Mouse (Mus musculus): ENCODE data around the gene Hpca. TPM values are rescaled to one million over a fixed set of nuclear protein-coding genes. Genes with fewer than 3 reads are reported as not detected.

The Hpca gene
- polyA plus RNA-seq, 1 experiment from 2014 or later: 4.9 TPM

DNA sequence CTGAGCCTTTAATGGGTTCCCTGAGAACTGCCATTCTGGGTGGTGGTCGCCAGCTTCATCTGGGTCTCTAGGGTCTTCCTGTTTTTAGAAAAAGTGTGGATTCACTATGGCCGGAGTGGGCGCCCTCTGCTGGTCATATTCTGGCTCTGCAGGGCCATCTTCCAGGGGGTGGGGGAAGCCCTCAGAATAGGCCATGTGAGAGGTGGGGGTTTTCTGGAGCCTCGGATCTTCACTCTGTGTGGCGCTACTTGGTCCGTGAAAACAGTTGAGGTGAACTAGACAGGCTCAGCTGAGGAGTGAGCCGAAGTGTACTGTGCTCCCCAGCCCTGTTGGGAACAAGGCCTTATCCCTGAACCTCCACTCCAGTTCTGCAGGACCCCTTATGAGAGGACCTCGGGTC, 8.3 kb upstream of the Hpca start:
- Histone ChIP-seq H3K9me3 (ENCODE audit: control insufficient read depth, low read length) (no peaks in the 10 kb centered on the region), H3K9ac (ENCODE audit: low read depth, low read length) (peak overlapping the region; percentile 48; the same call in 1 of the 2 replicates), H3K4me3 (ENCODE audit: low read depth, low read length) (peak overlapping the region; percentile 38), H3K4me2 (ENCODE audit: low read depth, low read length) (peak overlapping the region; percentile 55), H3K27ac (replicated peaks; ENCODE audit: low read depth, low read length) (peak overlapping the region; percentile 39), H3K4me1 (ENCODE audit: control insufficient read depth, insufficient read depth, low read length) (peaks cover 19% of the 10 kb centered on the region), H3K27me3 (replicated peaks; ENCODE audit: control insufficient read depth, insufficient read depth, low read length) (peaks cover 7% of the 10 kb centered on the region), H3K36me3 (ENCODE audit: control insufficient read depth, insufficient read depth, low read length) (no peaks in the 10 kb centered on the region)
- WGBS: 5% methylated on average over 8 of the region's 8 CpGs
- no peak for DNase-seq (ENCODE audit: low spot score)
- peak; percentile 30; the same call in 1 of the 2 replicates for ATAC-seq (ENCODE audit: low read depth)

DNA sequence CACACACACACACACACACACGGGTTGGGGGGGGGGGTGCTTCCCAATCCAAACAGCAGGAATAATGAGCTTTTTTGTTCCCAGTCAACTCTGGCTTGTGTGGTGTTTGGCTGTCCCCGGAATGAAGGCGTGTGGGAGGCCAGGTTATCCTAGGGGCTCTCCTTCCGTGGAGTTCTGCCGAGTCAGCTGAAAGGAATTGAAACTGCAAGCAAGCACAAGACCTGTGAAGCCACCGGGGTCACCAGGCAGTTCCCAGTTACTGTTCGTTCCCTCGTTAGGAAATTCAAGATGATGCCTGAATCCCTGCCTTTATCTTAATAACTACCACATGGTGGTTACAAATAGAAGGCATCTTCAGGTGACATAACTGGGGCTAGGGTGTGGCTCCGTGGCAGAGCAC, 7.6 kb upstream of the Hpca start:
- Histone ChIP-seq H3K27me3 (replicated peaks; ENCODE audit: control insufficient read depth, insufficient read depth, low read length) (peaks cover 7% of the 10 kb centered on the region), H3K27ac (replicated peaks; ENCODE audit: low read depth, low read length) (no peak overlapping the region), H3K9me3 (ENCODE audit: control insufficient read depth, low read length) (no peaks in the 10 kb centered on the region), H3K36me3 (ENCODE audit: control insufficient read depth, insufficient read depth, low read length) (no peaks in the 10 kb centered on the region), H3K4me2 (ENCODE audit: low read depth, low read length) (no peak overlapping the region), H3K4me3 (ENCODE audit: low read depth, low read length) (no peak overlapping the region), H3K9ac (ENCODE audit: low read depth, low read length) (no peak overlapping the region), H3K4me1 (ENCODE audit: control insufficient read depth, insufficient read depth, low read length) (peaks cover 19% of the 10 kb centered on the region)
- DNase-seq (ENCODE audit: low spot score) (no peak), ATAC-seq (ENCODE audit: low read depth) (no peak)
- WGBS: 16% methylated on average over 8 of the region's 9 CpGs

DNA sequence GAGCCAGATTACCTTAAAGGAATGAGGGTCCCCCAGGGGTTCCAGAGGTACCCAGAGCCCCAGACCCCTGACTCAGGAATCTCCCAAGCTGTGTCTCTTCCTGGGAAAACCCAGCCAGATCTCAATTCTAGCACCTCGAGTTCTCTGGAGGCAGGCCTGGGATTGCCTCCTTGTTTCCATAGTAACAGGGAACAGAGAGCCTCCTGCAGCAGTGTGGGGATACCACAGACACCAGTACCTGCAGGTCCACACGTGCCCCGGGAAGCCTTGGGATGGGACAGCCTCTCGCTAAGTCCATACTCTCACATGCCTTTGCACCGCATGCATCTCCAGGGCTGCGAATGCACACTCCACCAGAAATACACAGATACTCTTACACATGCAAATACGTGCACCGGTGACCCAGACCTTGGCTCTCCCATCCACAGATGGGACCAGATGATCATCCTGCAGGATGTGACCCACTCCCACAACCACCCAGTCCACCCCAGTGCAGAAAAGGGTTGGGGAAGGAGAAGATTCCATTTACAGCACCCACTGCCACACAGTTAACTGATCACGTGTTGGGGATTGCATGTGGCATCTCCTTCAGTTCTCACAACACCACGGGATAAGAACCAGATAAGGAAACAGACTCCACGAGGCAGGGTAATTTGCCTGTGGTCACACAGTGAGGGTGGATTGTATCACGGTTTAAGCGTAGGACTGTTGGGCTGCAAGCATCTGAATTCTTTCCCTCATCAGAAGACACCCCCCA, 6.9 kb upstream of the Hpca start:
- H3K36me3 ChIP-seq (ENCODE audit: control insufficient read depth, insufficient read depth, low read length): no peaks in the 10 kb centered on the region
- H3K9me3 ChIP-seq (ENCODE audit: control insufficient read depth, low read length): no peaks in the 10 kb centered on the region
- peak; percentile 31; the same call in 1 of the 2 replicates for ATAC-seq (ENCODE audit: low read depth)
- H3K4me2 ChIP-seq (ENCODE audit: low read depth, low read length): no peak overlapping the region
- no peak overlapping the region for H3K9ac ChIP-seq (ENCODE audit: low read depth, low read length)
- peaks cover 19% of the 10 kb centered on the region for H3K4me1 ChIP-seq (ENCODE audit: control insufficient read depth, insufficient read depth, low read length)
- WGBS: 53% methylated on average over 13 of the region's 13 CpGs
- no peak overlapping the region for H3K27ac ChIP-seq (replicated peaks; ENCODE audit: low read depth, low read length)
- no peak overlapping the region for H3K4me3 ChIP-seq (ENCODE audit: low read depth, low read length)
- DNase-seq (ENCODE audit: low spot score): no peak
- peaks cover 13% of the 10 kb centered on the region for H3K27me3 ChIP-seq (replicated peaks; ENCODE audit: control insufficient read depth, insufficient read depth, low read length)

DNA sequence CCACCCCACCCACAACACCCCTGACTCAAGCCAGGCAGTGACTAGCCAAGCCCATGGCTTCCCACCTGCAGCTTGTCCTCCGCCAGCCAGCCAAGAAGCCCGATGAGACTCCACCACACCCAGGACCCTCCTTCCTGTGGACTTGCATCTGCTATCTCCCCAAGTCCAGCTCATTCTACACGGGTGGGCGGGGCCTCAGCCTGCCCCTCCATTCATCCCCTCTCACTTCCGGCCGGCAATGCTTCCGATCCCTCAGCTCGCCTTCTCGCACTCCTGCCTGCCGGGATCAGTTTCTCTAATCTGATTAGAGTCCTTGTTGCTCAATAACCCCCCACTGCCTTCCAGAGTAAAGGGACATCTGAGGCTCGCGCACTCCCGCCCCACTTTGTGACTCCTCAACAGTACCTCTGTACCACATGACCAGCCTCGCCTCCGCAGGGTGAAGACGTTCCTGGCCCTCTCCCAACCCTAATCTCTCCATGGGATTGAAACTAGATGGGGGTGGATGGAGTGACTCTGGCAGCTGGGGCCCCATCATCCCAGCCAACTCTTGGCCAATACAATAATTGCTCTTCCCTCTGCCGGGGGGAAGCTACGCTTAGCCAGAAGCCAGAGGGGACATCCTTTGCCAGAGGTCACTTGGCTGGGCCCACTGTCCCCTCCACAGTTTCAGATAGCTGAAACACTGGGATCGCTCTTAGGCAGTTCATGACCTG, 4.1 kb upstream of the Hpca start:
- DNase-seq (ENCODE audit: low spot score) (no peak), ATAC-seq (ENCODE audit: low read depth) (no peak)
- H3K9me3 ChIP-seq (ENCODE audit: control insufficient read depth, low read length): no peaks in the 10 kb centered on the region
- H3K27me3 ChIP-seq (replicated peaks; ENCODE audit: control insufficient read depth, insufficient read depth, low read length): peaks cover 36% of the 10 kb centered on the region
- 15% methylated on average over 19 of the region's 19 CpGs for WGBS
- peaks cover 26% of the 10 kb centered on the region for H3K4me1 ChIP-seq (ENCODE audit: control insufficient read depth, insufficient read depth, low read length)
- no peak overlapping the region; the same call in 1 of the 2 replicates for H3K4me3 ChIP-seq (ENCODE audit: low read depth, low read length)
- H3K9ac ChIP-seq (ENCODE audit: low read depth, low read length): no peak overlapping the region
- peak overlapping the region; percentile 32 for H3K4me2 ChIP-seq (ENCODE audit: low read depth, low read length)
- H3K36me3 ChIP-seq (ENCODE audit: control insufficient read depth, insufficient read depth, low read length): no peaks in the 10 kb centered on the region
- no peak overlapping the region for H3K27ac ChIP-seq (replicated peaks; ENCODE audit: low read depth, low read length)

DNA sequence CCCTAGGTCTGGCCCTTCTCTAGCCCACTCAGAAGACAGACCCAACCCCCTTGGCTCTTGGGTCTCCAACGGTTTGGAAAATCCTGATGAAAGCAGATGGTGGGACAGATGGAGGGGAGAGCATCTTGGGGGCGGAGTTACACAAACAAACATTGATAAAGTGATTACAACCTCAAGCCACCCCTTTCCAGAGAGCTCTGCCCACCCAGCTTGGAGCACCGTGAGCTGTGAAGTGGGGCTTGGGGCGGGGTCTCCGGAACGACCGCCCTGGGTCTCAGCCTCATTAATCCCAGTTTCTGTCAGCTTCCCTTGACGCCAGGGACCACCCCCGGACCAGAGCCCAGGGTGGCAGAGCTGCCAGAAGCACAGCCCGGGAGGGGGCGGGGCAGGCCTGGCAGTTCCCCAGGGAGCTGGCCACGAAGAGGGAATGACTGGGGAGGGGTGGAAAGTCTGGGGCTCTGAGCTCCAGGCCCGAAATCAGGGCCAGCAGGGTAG, 2.9 kb upstream of the Hpca start:
- peaks cover 44% of the 10 kb centered on the region for H3K27me3 ChIP-seq (replicated peaks; ENCODE audit: control insufficient read depth, insufficient read depth, low read length)

DNA sequence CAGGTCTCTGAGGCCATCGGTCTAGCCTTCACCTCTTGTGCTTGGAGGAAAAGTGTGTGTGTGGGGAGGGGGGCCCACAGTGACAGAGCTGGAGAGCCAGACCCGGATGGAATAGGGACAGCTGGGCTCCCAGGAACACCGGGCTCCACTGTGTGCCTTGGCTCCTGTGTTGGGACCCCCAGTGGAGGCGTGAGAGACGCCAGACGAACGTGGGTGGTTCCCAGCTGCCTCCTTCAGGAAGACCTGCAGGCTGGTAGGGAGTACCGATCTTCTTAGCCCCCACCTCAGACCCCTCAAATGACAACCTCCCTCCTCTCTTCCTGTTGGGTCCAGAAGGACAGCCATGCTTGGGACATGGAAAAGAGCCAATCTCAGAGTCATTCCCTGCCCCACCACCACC, 883 bp upstream of the Hpca start:
- ATAC-seq (ENCODE audit: low read depth) (no peak), DNase-seq (ENCODE audit: low spot score) (no peak)
- no peak overlapping the region for H3K27ac ChIP-seq (replicated peaks; ENCODE audit: low read depth, low read length)
- no peaks in the 10 kb centered on the region for H3K36me3 ChIP-seq (ENCODE audit: control insufficient read depth, insufficient read depth, low read length)
- peaks cover 44% of the 10 kb centered on the region for H3K27me3 ChIP-seq (replicated peaks; ENCODE audit: control insufficient read depth, insufficient read depth, low read length)
- 45% methylated on average over 5 of the region's 8 CpGs for WGBS
- H3K9ac ChIP-seq (ENCODE audit: low read depth, low read length): no peak overlapping the region
- no peaks in the 10 kb centered on the region for H3K9me3 ChIP-seq (ENCODE audit: control insufficient read depth, low read length)
- H3K4me1 ChIP-seq (ENCODE audit: control insufficient read depth, insufficient read depth, low read length): peaks cover 17% of the 10 kb centered on the region; the same call in 1 of the 2 replicates
- no peak overlapping the region for H3K4me3 ChIP-seq (ENCODE audit: low read depth, low read length)
- no peak overlapping the region for H3K4me2 ChIP-seq (ENCODE audit: low read depth, low read length)

More for the DNA sequence above, 2.9 kb upstream of the Hpca start:
- no peak for DNase-seq (ENCODE audit: low spot score)
- H3K36me3 ChIP-seq (ENCODE audit: control insufficient read depth, insufficient read depth, low read length): no peaks in the 10 kb centered on the region
- H3K27ac ChIP-seq (replicated peaks; ENCODE audit: low read depth, low read length): no peak overlapping the region
- ATAC-seq (ENCODE audit: low read depth): no peak
- H3K4me1 ChIP-seq (ENCODE audit: control insufficient read depth, insufficient read depth, low read length): peaks cover 19% of the 10 kb centered on the region; the same call in 1 of the 2 replicates
- WGBS: 2% methylated on average over 13 of the region's 13 CpGs
- no peak overlapping the region for H3K9ac ChIP-seq (ENCODE audit: low read depth, low read length)
- no peak overlapping the region for H3K4me3 ChIP-seq (ENCODE audit: low read depth, low read length)
- no peaks in the 10 kb centered on the region for H3K9me3 ChIP-seq (ENCODE audit: control insufficient read depth, low read length)
- peak overlapping the region; percentile 23; the same call in 1 of the 2 replicates for H3K4me2 ChIP-seq (ENCODE audit: low read depth, low read length)

DNA sequence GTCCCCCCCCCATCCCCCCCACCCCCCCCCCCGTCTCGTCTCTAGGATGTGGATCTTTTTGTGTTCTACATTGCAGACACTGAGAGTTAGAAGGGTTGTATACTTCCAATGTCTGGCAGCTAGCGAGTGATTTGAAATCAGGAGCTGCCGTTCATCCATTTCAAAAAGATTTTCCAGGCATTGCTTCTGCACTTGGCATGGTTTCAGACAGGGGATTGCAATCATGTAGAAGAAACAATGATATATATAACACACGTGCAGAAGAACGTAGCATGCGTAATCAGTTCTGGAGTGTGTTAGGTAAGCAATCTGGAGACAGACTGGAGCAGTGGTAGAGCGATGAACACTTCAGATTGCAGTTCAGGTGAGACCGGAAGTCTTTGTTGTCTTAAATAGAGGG, 271 bp upstream of the Hpca start:
- 23% methylated on average over 9 of the region's 9 CpGs for WGBS
- peaks cover 17% of the 10 kb centered on the region; the same call in 1 of the 2 replicates for H3K4me1 ChIP-seq (ENCODE audit: control insufficient read depth, insufficient read depth, low read length)
- H3K4me3 ChIP-seq (ENCODE audit: low read depth, low read length): no peak overlapping the region
- no peak overlapping the region for H3K4me2 ChIP-seq (ENCODE audit: low read depth, low read length)
- no peak overlapping the region for H3K9ac ChIP-seq (ENCODE audit: low read depth, low read length)
- no peak for ATAC-seq (ENCODE audit: low read depth)
- H3K36me3 ChIP-seq (ENCODE audit: control insufficient read depth, insufficient read depth, low read length): no peaks in the 10 kb centered on the region
- no peak overlapping the region for H3K27ac ChIP-seq (replicated peaks; ENCODE audit: low read depth, low read length)
- no peaks in the 10 kb centered on the region for H3K9me3 ChIP-seq (ENCODE audit: control insufficient read depth, low read length)
- peaks cover 44% of the 10 kb centered on the region for H3K27me3 ChIP-seq (replicated peaks; ENCODE audit: control insufficient read depth, insufficient read depth, low read length)
- no peak for DNase-seq (ENCODE audit: low spot score)

DNA sequence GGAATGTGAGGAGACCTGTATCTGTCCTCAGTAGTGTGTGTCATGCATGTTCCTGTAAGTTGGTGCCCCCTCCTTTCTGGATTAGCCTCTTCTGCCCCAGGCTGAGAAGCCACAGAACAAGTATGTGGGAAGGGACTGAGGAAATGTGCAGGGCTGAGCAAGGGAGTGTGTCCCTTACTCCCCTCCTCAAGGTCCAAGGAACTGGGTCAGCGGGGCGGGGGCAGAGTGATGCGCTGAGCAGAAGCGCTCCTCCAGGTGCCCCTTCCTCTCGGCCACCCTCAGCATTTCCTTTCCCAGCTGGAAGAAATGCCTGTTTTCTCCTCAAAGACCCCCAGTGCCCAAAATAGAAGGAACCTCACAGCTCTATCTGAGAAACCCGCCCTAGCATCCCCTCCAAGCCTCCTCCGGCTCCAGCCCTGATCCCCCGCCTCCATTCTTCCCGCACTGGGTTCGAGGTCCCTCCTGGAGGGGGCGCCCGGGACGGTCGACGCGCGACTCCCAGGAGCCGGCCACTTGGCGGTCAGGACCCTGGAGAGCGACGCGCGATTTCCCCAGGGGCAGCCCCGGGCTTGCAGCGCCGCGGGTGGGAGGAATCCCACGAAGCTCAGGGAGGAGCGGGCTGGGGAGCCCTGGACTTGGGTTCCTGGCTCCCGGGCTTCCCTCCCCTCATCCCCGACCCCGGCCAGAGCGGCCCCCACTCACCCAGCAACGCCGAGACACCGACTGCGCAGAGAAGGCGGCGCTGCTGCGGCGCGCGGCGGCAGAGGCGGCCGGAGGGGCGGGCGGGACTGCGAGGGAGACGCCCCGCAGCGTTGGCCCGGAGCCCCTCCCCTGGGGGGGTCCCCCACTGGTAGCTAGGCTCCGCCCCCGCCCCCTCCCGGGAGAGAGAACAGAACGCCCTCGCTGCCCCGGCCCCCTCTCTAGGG, 1.1 kb downstream of the Hpca start:
- peak; percentile 42; the same call in 1 of the 2 replicates for ATAC-seq (ENCODE audit: low read depth)

More for the DNA sequence above, 1.1 kb downstream of the Hpca start:
- 0% methylated on average over 17 of the region's 59 CpGs for WGBS
- Histone ChIP-seq H3K27ac (replicated peaks; ENCODE audit: low read depth, low read length) (no peak overlapping the region), H3K4me3 (ENCODE audit: low read depth, low read length) (peak overlapping the region; percentile 47), H3K9me3 (ENCODE audit: control insufficient read depth, low read length) (no peaks in the 10 kb centered on the region), H3K36me3 (ENCODE audit: control insufficient read depth, insufficient read depth, low read length) (no peaks in the 10 kb centered on the region), H3K4me1 (ENCODE audit: control insufficient read depth, insufficient read depth, low read length) (peaks cover 11% of the 10 kb centered on the region; the same call in 1 of the 2 replicates), H3K4me2 (ENCODE audit: low read depth, low read length) (peak overlapping the region; percentile 97), H3K27me3 (replicated peaks; ENCODE audit: control insufficient read depth, insufficient read depth, low read length) (peaks cover 39% of the 10 kb centered on the region), H3K9ac (ENCODE audit: low read depth, low read length) (peak overlapping the region; percentile 37)
- DNase-seq (ENCODE audit: low spot score): no peak
